Mouse (Mus musculus): ENCODE results near the gene Inpp5a. TPM values are rescaled to one million over a fixed set of nuclear protein-coding genes. Genes with fewer than 3 reads are reported as not detected.

Gene Inpp5a
- polyA plus RNA-seq, 1 experiment from 2014 or later, result 28.4 TPM

GRCm38 (mm10) chr7:139610328-139610727 is 221.4 kb downstream of the Inpp5a start:
- H3K9ac ChIP-seq (ENCODE audit: low read length), result no peak overlapping the region
- no peak overlapping the region for H3K4me3 ChIP-seq (ENCODE audit: low read depth, low read length)
- DNase-seq (ENCODE audit: low spot score), result no peak
- H3K9me3 ChIP-seq (ENCODE audit: control insufficient read depth, low read length), result no peaks in the 10 kb centered on the region
- no peak overlapping the region for H3K27ac ChIP-seq (ENCODE audit: low read depth, low read length)
- H3K27me3 ChIP-seq (ENCODE audit: control insufficient read depth, insufficient read depth, low read length), result no peaks in the 10 kb centered on the region
- H3K4me1 ChIP-seq (ENCODE audit: control insufficient read depth, insufficient read depth, low read length), result no peaks in the 10 kb centered on the region
- no peak overlapping the region for H3K4me2 ChIP-seq (ENCODE audit: low read depth)
- ATAC-seq (ENCODE audit: insufficient read depth, low FRiP score, low TSS enrichment), result no peak
- 93% methylated on average over 2 of the region's 2 CpGs for WGBS
- no peaks in the 10 kb centered on the region for H3K36me3 ChIP-seq (ENCODE audit: control insufficient read depth, insufficient read depth, low read length)

- Histone ChIP-seq H3K27me3 (ENCODE audit: control insufficient read depth, insufficient read depth, low read length) (no peaks in the 10 kb centered on the region), H3K4me2 (ENCODE audit: low read depth) (no peak overlapping the region), H3K9ac (ENCODE audit: low read length) (no peak overlapping the region), H3K4me1 (ENCODE audit: control insufficient read depth, insufficient read depth, low read length) (no peaks in the 10 kb centered on the region), H3K36me3 (ENCODE audit: control insufficient read depth, insufficient read depth, low read length) (no peaks in the 10 kb centered on the region), H3K9me3 (ENCODE audit: control insufficient read depth, low read length) (no peaks in the 10 kb centered on the region), H3K27ac (ENCODE audit: low read depth, low read length) (no peak overlapping the region), H3K4me3 (ENCODE audit: low read depth, low read length) (no peak overlapping the region)
- ATAC-seq (ENCODE audit: insufficient read depth, low FRiP score, low TSS enrichment), result peak; percentile 31
- 59% methylated on average over 12 of the region's 12 CpGs for WGBS
- peak; percentile 80 for DNase-seq (ENCODE audit: low spot score)
Observed at GRCm38 (mm10) chr7:139615767-139616766, 227.2 kb downstream of the Inpp5a start.

GRCm38 (mm10) chr7:139622568-139622967 is 233.7 kb downstream of the Inpp5a start:
- Histone ChIP-seq H3K27me3 (ENCODE audit: control insufficient read depth, insufficient read depth, low read length) (no peaks in the 10 kb centered on the region), H3K4me1 (ENCODE audit: control insufficient read depth, insufficient read depth, low read length) (no peaks in the 10 kb centered on the region), H3K9ac (ENCODE audit: low read length) (no peak overlapping the region), H3K4me3 (ENCODE audit: low read depth, low read length) (no peak overlapping the region), H3K27ac (ENCODE audit: low read depth, low read length) (no peak overlapping the region), H3K9me3 (ENCODE audit: control insufficient read depth, low read length) (no peaks in the 10 kb centered on the region), H3K36me3 (ENCODE audit: control insufficient read depth, insufficient read depth, low read length) (no peaks in the 10 kb centered on the region), H3K4me2 (ENCODE audit: low read depth) (no peak overlapping the region)
- DNase-seq (ENCODE audit: low spot score) (no peak), ATAC-seq (ENCODE audit: insufficient read depth, low FRiP score, low TSS enrichment) (no peak)
- 88% methylated on average over 13 of the region's 13 CpGs for WGBS

GRCm38 (mm10) chr7:139625156-139625555 is 236.2 kb downstream of the Inpp5a start:
- WGBS, result 87% methylated on average over 9 of the region's 9 CpGs
- DNase-seq (ENCODE audit: low spot score) (no peak), ATAC-seq (ENCODE audit: insufficient read depth, low FRiP score, low TSS enrichment) (no peak)

More at GRCm38 (mm10) chr7:139625156-139625555, 236.2 kb downstream of the Inpp5a start:
- Histone ChIP-seq H3K4me2 (ENCODE audit: low read depth) (no peak overlapping the region), H3K4me1 (ENCODE audit: control insufficient read depth, insufficient read depth, low read length) (no peaks in the 10 kb centered on the region), H3K9ac (ENCODE audit: low read length) (no peak overlapping the region), H3K9me3 (ENCODE audit: control insufficient read depth, low read length) (no peaks in the 10 kb centered on the region), H3K27ac (ENCODE audit: low read depth, low read length) (no peak overlapping the region), H3K4me3 (ENCODE audit: low read depth, low read length) (no peak overlapping the region), H3K36me3 (ENCODE audit: control insufficient read depth, insufficient read depth, low read length) (no peaks in the 10 kb centered on the region), H3K27me3 (ENCODE audit: control insufficient read depth, insufficient read depth, low read length) (no peaks in the 10 kb centered on the region)

Other genes starting within 250 kb of the Inpp5a start
- gene Lrrc27, start 176.1 kb upstream of the Inpp5a start, polyA plus RNA-seq (2014; fragmentation: Nextera tagmentation; extraction: Ambion mirVana), result 5.1 and 7.9 TPM in 2 replicates
- gene Stk32c, start 175.8 kb upstream of the Inpp5a start, polyA plus RNA-seq (2014; fragmentation: Nextera tagmentation; extraction: Ambion mirVana), result 0.46 and 1.1 TPM in 2 replicates
- gene Pwwp2b, start 140.6 kb upstream of the Inpp5a start, polyA plus RNA-seq (2014; fragmentation: Nextera tagmentation; extraction: Ambion mirVana), result 4.2 and 4.7 TPM in 2 replicates
- 6.1 and 7.1 TPM in 2 replicates for gene Nkx6-2, start 193.7 kb downstream of the Inpp5a start, polyA plus RNA-seq (2014; fragmentation: Nextera tagmentation; extraction: Ambion mirVana)

Data from neural tube, embryonic 11.5 days (tissue).